Mouse (Mus musculus) testis, adult 2 months (tissue): ENCODE measurements at regions not wholly inside any gene's neighbourhood (a gene's known extent, or its start where the extent isn't known, plus 50 kb on each side); places are given as distances from the start of the nearest gene placed in this dataset.

Source experiments
- CTCF ChIP-seq: fragments of 200-500 bp; IDR thresholded peaks from 2 replicates; pipeline ENCODE4 v1.5.1; 2012; ENCODE audit warnings: low read depth, mild to moderate bottlenecking, inconsistent platforms, low read length, moderate library complexity; ENCODE audit not compliant: control insufficient read depth, insufficient read depth, insufficient replicate concordance
- POLR2A ChIP-seq: fragments of 200-500 bp; IDR thresholded peaks from 2 replicates; pipeline ENCODE4 v1.6.1; 2012; ENCODE audit warnings: low read depth, mild to moderate bottlenecking, inconsistent platforms, low read length, moderate library complexity; ENCODE audit not compliant: control insufficient read depth

- TF ChIP-seq POLR2A: no peak
- TF ChIP-seq CTCF: no peak
These were observed 132.1 kb upstream of the Podxl start for GRCm38 (mm10) chr6:31695885-31696284.
